Mouse (Mus musculus) G1E (cell line): ENCODE measurements around the gene Fam213a. TPM values are rescaled to one million over a fixed set of nuclear protein-coding genes. Genes with fewer than 3 reads are reported as not detected.
"Not testable (repeated sequence)": the region's sequence is repeated elsewhere in the genome, so short reads cannot be mapped to it uniquely, and the experiment has no call there.

Experiments used
- ATAC-seq: 2 replicates; pipeline ENCODE4 v1.8.0; 2016; ENCODE audit warnings: mild to moderate bottlenecking; ENCODE audit not compliant: insufficient number of reproducible peaks, poor library complexity, low FRiP score, severe bottlenecking; ENCODE audit errors: extremely low read depth
- DNase-seq: peaks from one replicate; pipeline ENCODE4 v3.0.0; 2012; ENCODE audit warnings: low spot score
- H3K27me3 ChIP-seq: 2 replicates; pipeline ENCODE4 v1.6.1; 2012; ENCODE audit warnings: mild to moderate bottlenecking, low read length, inconsistent platforms; ENCODE audit not compliant: insufficient read depth
- H3K36me3 ChIP-seq: replicated peaks from 2 replicates; pipeline ENCODE3; 2012; ENCODE audit warnings: mild to moderate bottlenecking, inconsistent platforms
- H3K4me1 ChIP-seq: 2 replicates; pipeline ENCODE4 v1.6.1; 2012; ENCODE audit warnings: low read depth, low read length, inconsistent platforms, mixed read lengths; ENCODE audit not compliant: insufficient read depth
- H3K4me3 ChIP-seq: 2 replicates; pipeline ENCODE4 v1.5.1; 2012; ENCODE audit warnings: low read depth, mild to moderate bottlenecking, inconsistent platforms, low read length, moderate library complexity, mixed read lengths
- H3K9me3 ChIP-seq: replicated peaks from 2 replicates; pipeline ENCODE4 v1.6.1; 2012; ENCODE audit warnings: inconsistent platforms
- CTCF ChIP-seq: IDR thresholded peaks from 2 replicates; pipeline ENCODE4 v1.5.1; 2012; ENCODE audit warnings: low read depth, low read length, inconsistent platforms, mixed read lengths
- GATA1 ChIP-seq: IDR thresholded peaks from 2 replicates; pipeline ENCODE4 v1.6.1; 2012; ENCODE audit warnings: borderline replicate concordance, low read length, inconsistent platforms, mixed read lengths
- GATA2 ChIP-seq: IDR thresholded peaks from 2 replicates; pipeline ENCODE4 v1.6.1; 2012; ENCODE audit warnings: low read depth, low read length, inconsistent platforms, borderline replicate concordance
- POLR2AphosphoS5 ChIP-seq: IDR thresholded peaks from 2 replicates; pipeline ENCODE4 v1.6.1; 2012; ENCODE audit warnings: low read depth, low read length, inconsistent platforms; ENCODE audit not compliant: insufficient replicate concordance
- TAL1 ChIP-seq: conservative IDR thresholded peaks from 2 replicates; pipeline ENCODE4 v1.6.1; 2012; ENCODE audit warnings: low read depth, low read length, inconsistent platforms, mixed read lengths
- polyA plus RNA-seq: library from polyadenylated mRNA; stranded (reverse); fragments of >175 nt; gene quantifications from 2 replicates; pipeline ENCODE4 v1.2.3, GENCODE M21; 2012
- total RNA-seq, 2 experiments: library from RNA; stranded (forward) in 1 of 2; stranded (reverse) in 1 of 2; fragments of 200-1000 nt in 1 of 2; fragments of >200 nt in 1 of 2; fragmentation: Nextera tagmentation in 1 of 2; gene quantifications; 2 replicates each; pipeline ENCODE4 v1.2.3; 2014 to 2017

The Fam213a gene
- 101 and 113 TPM in 2 replicates for total RNA-seq (2014; fragmentation: Nextera tagmentation)
- total RNA-seq (2017) = 57.9 and 59.7 TPM in 2 replicates
- polyA plus RNA-seq = 9.4 and 12.5 TPM in 2 replicates

DNA sequence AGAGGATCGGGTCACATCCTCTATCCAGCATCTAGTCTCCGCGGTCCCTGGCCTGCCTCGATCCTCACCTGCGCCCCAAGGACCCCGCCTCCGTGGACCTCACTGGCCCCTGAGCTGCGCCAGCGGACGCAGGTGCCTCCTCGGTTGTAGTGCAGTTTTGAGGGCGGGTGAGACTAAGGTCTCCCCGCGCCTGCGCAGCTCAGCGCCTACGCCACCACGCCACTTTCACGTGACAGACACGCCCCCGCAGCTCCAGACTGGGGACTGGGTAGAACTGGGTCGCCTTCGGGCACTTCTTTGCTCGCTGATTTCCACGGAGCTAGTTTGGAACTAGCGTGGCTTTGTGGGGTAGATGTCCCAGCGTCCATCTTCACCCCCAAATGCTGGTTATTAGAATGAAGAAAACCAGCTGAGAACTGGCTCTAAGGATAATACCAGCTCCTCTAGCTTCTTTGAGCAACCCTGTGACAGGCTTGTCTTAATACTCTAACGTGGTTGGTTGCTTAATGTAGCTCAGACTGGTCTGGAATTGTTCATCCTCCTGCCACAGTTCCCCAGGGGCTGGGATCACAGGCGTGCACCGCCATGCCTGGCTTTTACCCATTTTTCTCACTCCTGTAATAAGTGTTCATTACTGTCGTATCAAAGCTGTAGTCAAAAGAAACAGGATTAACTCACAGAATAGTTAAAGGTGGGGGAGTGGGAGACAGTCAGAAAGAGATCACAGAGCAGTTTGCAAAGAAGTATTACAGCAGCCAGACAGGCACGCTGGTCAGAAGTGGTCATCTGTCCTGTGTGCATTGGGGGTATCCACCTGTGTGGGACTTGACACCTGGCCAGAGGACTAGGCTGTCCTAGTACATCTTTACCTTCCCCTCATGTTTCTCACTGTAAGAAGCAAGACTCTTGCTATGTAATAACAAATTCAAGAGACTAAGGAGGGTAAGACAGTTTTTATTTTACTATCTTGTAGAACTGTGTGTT is at the start of gene Fam213a:
Gene Fam213a (minus strand): TSS at position 159 of the 984 bp plus-strand sequence.
- TF ChIP-seq POLR2AphosphoS5 (no peak), GATA2 (no peak), TAL1 (no peak), GATA1 (no peak), CTCF (no peak)
- Histone ChIP-seq H3K36me3 (peaks cover 10% of the 10 kb centered on the region), H3K27me3 (no peaks in the 10 kb centered on the region), H3K9me3 (no peaks in the 10 kb centered on the region), H3K4me1 (peaks cover 79% of the 10 kb centered on the region), H3K4me3 (peak within 1 kb of the TSS; percentile 74)
- ATAC-seq (peak; percentile 80), DNase-seq (peak; percentile 55)

GRCm38 (mm10) chr14:41053190-41053589 is 39.6 kb upstream of the Fam213a start:
- not testable (repeated sequence) for H3K27me3 ChIP-seq, DNase-seq, ATAC-seq, H3K36me3 ChIP-seq, H3K9me3 ChIP-seq, H3K4me1 ChIP-seq, H3K4me3 ChIP-seq

DNA sequence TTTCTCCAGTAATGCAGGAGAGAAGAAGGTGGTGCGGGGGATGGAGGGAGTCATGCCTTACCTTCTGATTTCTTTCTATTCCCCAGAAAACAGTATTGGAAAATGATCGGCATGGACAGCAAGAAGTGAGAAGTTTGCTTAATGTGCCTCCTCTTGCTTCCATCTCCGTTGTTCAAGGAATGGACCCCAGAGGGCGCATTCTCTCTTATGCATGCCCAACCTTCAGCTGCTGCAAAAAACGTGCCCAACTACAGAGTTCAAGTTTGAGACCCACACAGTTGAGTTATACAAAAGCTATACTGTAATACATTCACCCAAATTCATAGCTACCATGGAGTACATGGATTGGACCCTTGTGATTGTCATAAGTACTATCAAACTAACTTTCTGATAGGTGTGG is 38.9 kb upstream of the Fam213a start:
- Histone ChIP-seq H3K27me3 (peaks cover 4% of the 10 kb centered on the region; the same call in 1 of the 2 replicates), H3K4me1 (peaks cover 4% of the 10 kb centered on the region; the same call in 1 of the 2 replicates), H3K36me3 (no peaks in the 10 kb centered on the region), H3K9me3 (no peaks in the 10 kb centered on the region), H3K4me3 (no peak overlapping the region)
- no peak for DNase-seq
- no peak; the same call in 1 of the 2 replicates for TF ChIP-seq CTCF
- no peak for TF ChIP-seq TAL1
- no peak for TF ChIP-seq GATA1
- no peak for TF ChIP-seq POLR2AphosphoS5
- no peak for TF ChIP-seq GATA2
- no peak for ATAC-seq

DNA sequence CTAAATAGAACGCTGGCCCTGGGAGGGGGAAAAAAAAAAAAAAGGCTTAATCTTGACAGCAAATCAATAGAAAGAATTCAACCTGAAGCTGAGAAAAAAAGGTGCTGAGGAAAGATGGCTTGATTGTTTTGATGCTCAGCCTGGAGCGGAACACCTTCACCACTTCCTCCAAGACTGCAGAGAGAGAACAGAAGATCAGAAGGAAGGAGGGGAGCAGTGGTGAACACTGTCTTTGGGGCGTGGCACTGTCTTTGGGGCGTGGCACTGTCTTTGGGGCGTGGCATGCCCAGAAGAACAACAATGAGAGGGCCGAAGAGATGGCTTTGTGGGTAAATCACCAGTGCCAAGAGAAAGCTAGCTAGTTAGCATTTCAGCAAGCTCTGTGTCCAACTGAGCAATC is 36.9 kb upstream of the Fam213a start:
- H3K4me1 ChIP-seq = peaks cover 4% of the 10 kb centered on the region; the same call in 1 of the 2 replicates
- TF ChIP-seq GATA2 (no peak), GATA1 (no peak), POLR2AphosphoS5 (no peak), CTCF (no peak), TAL1 (no peak)
- no peaks in the 10 kb centered on the region for H3K9me3 ChIP-seq
- H3K4me3 ChIP-seq = no peak overlapping the region
- DNase-seq (no peak), ATAC-seq (no peak)
- H3K27me3 ChIP-seq = peaks cover 4% of the 10 kb centered on the region; the same call in 1 of the 2 replicates
- H3K36me3 ChIP-seq = no peaks in the 10 kb centered on the region

- peaks cover 4% of the 10 kb centered on the region; the same call in 1 of the 2 replicates for H3K27me3 ChIP-seq
- ATAC-seq (no peak), DNase-seq (no peak)
- peaks cover 4% of the 10 kb centered on the region; the same call in 1 of the 2 replicates for H3K4me1 ChIP-seq
- no peak for TF ChIP-seq POLR2AphosphoS5
- no peak for TF ChIP-seq TAL1
- TF ChIP-seq GATA2 = no peak
- no peak for TF ChIP-seq CTCF
- no peak for TF ChIP-seq GATA1
- no peak overlapping the region for H3K4me3 ChIP-seq
- no peaks in the 10 kb centered on the region for H3K36me3 ChIP-seq
- no peaks in the 10 kb centered on the region for H3K9me3 ChIP-seq
Measured at GRCm38 (mm10) chr14:41047402-41047801, 33.8 kb upstream of the Fam213a start.

- H3K27me3 ChIP-seq = peaks cover 15% of the 10 kb centered on the region
- peak; percentile 96 for TF ChIP-seq CTCF
- no peak for TF ChIP-seq GATA2
- H3K4me1 ChIP-seq = peaks cover 16% of the 10 kb centered on the region
- H3K4me3 ChIP-seq = no peak overlapping the region
- ATAC-seq (peak; percentile 34; the same call in 1 of the 2 replicates), DNase-seq (peak; percentile 51)
- no peaks in the 10 kb centered on the region for H3K36me3 ChIP-seq
- no peaks in the 10 kb centered on the region for H3K9me3 ChIP-seq
Measured at GRCm38 (mm10) chr14:41035146-41035798, 21.7 kb upstream of the Fam213a start.
